In the genomic region with DNA sequence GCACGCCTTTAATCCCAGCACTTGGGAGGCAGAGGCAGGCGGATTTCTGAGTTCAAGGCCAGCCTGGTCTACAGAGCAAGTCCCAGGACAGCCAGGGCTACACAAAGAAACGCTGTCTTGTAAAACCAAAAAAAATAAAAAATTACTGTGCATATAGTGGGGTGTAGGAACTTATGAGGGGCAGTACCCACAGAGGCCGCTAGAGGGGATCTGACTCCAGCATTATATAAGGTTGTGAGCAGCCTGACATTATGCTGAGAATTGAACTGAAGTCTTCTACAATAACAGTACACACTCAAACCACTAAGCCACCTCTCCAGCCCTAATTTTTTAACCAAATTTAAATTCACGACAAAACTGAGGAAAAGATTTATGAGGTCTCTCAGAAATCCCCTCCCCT, we compare ENCODE assay signal across 7 mouse cellular contexts. TPM values are rescaled to one million over a fixed set of nuclear protein-coding genes. Genes with fewer than 3 reads are reported as not detected.
A peak's percentile ranks its signal among the peaks of the same experiment; 100 is the strongest.
DNase-seq lines count a peak whose midpoint lies in the region; ATAC-seq and TF ChIP-seq lines count a peak whose summit lies in the region.

No protein-coding gene starts in this region.

- no peaks in the 10 kb centered on the region for H3K27me3 ChIP-seq in hindbrain, postnatal 0 days (ENCODE audit: insufficient read depth, low read length)

- peak; percentile 79 to 83 for DNase-seq in cerebellum, postnatal 10 days
- peak; percentile 43 to 64 for DNase-seq in frontal cortex, postnatal 14 days (ENCODE audit: low spot score in 2 of 2)
- peak; percentile 84 for DNase-seq in hindbrain, postnatal 0 days (ENCODE audit: low spot score)
- peak; percentile 58 to 68 for DNase-seq in left cerebral cortex, adult 18-20 months (ENCODE audit: low spot score in 2 of 2)
- DNase-seq in lung, postnatal 4 days, result peak; percentile 60 to 71
- peak; percentile 68 for DNase-seq in right cerebral cortex, postnatal 14 days

- no peak overlapping the region for H3K27ac ChIP-seq in hindbrain, postnatal 0 days

- peaks cover 14% of the 10 kb centered on the region for H3K36me3 ChIP-seq in hindbrain, postnatal 0 days (ENCODE audit: insufficient read depth, low read length)

- H3K4me3 ChIP-seq in hindbrain, postnatal 0 days (ENCODE audit: low read length), result no peak overlapping the region

- H3K9me3 ChIP-seq in hindbrain, postnatal 0 days (ENCODE audit: low read length), result no peaks in the 10 kb centered on the region

- no peak overlapping the region for H3K4me2 ChIP-seq in hindbrain, postnatal 0 days (ENCODE audit: low read depth, low read length)

- H3K9ac ChIP-seq in hindbrain, postnatal 0 days (replicated peaks; ENCODE audit: low read length), result no peak overlapping the region

- no peaks in the 10 kb centered on the region for H3K4me1 ChIP-seq in hindbrain, postnatal 0 days (ENCODE audit: insufficient read depth, low read length)

- WGBS in hindbrain, postnatal 0 days, result 57% methylated on average over 5 of the region's 5 CpGs

- peak; percentile 73 for ATAC-seq in activated CD4-positive, CD25-positive, alpha-beta regulatory T cell, adult 4 months
- peak; percentile 92 for ATAC-seq in hindbrain, postnatal 0 days

- peak; percentile 84 for TF ChIP-seq CTCF in hindbrain, postnatal 0 days (IDR thresholded peaks at IDR 0.05; ENCODE audit: low read depth)

RNA-seq across cellular contexts. Expression of gene Wdr75, which starts 30.2 kb away (rescaled TPM):
- 10 to 100 TPM; 38.9 to 47.1 TPM for polyA plus RNA-seq in activated CD4-positive, CD25-positive, alpha-beta regulatory T cell, adult 4 months (2017; shearing (Covaris generic))
- total RNA-seq in hindbrain, postnatal 0 days (2014; rRNA removed), result 246 and 336 TPM in 2 replicates
- polyA plus RNA-seq in hindbrain, postnatal 0 days (2015; fragmentation: Nextera tagmentation; extraction: Ambion mirVana), result 41.3 and 44.0 TPM in 2 replicates
- total RNA-seq in left cerebral cortex, adult 18-20 months (2021), result 10 to 100 TPM; 39.4 to 42.1 TPM
